Mouse (Mus musculus) liver, embryonic 14.5 days (tissue): ENCODE measurements around the gene Rab27a.

Experiments
- CTCF ChIP-seq: IDR thresholded peaks from 2 replicates; pipeline ENCODE4 v1.5.1; 2016; ENCODE audit warnings: antibody characterized with exemption, low read depth, control low read depth
- EP300 ChIP-seq: IDR thresholded peaks from 2 replicates; pipeline ENCODE4 v1.6.1; 2016; ENCODE audit warnings: antibody characterized with exemption, low read depth

DNA sequence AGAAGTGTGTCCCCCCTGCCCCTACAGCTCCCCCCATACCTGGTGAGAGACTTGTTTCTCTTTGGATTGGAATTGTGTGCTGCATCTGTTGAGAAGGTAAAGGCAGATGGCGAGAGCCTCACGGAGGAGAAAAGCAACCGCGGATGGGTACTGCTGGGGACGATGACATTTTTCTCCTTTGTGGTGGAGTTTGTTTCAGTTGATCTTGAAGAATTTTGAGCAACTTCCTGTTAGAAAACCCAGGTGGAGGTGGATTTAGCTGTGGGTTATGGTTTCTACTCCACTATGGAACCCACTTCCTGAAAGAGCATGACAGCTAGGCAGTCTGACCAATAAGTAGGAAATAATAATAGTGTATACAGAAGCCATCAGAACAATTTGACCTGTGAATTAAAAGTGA is 28.5 kb downstream of the Rab27a start:
- TF ChIP-seq CTCF (no peak), EP300 (no peak)
